Mouse (Mus musculus): ENCODE measurements around the gene Hoxa7.
A peak's percentile ranks its signal among the peaks of the same experiment; 100 is the strongest.

The Hoxa7 gene

GRCm38 (mm10) chr6:52239625-52240388 is 18.2 kb upstream of the Hoxa7 start:
- no peak for DNase-seq (ENCODE audit: low read depth, low spot score)

- peak; percentile 12 for DNase-seq (ENCODE audit: low read depth, low spot score)
Measured at GRCm38 (mm10) chr6:52238976-52239375, 17.3 kb upstream of the Hoxa7 start.

- no peak for DNase-seq (ENCODE audit: low read depth, low spot score)
Measured at GRCm38 (mm10) chr6:52238155-52238545, 16.5 kb upstream of the Hoxa7 start.

GRCm38 (mm10) chr6:52237346-52238154 is 15.9 kb upstream of the Hoxa7 start:
- DNase-seq (ENCODE audit: low read depth, low spot score), result no peak

DNA sequence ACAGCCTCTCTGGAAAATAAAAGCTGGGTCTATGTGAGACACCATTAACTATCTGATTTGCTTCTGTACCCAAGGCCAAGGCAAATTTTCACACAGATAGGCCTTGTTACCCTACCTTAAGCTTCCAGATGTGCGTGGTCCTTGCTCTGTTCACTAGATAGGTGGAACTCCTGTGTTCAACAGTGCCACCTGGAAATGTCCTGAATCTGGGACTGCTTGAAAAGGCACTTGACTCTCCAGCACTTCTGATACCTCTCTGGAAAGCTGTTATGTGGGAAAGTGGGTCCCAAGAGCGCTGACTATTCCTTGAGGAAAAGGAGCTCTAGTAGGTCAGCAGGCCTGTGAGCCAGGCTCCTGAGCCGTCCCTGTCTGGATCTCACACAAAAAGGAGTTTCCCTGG is 15.2 kb upstream of the Hoxa7 start:
- DNase-seq (ENCODE audit: low read depth, low spot score), result no peak

GRCm38 (mm10) chr6:52235866-52236265 is 14.2 kb upstream of the Hoxa7 start:
- no peak for DNase-seq (ENCODE audit: low read depth, low spot score)

GRCm38 (mm10) chr6:52235267-52235666 is 13.6 kb upstream of the Hoxa7 start:
- DNase-seq (ENCODE audit: low read depth, low spot score), result no peak

DNA sequence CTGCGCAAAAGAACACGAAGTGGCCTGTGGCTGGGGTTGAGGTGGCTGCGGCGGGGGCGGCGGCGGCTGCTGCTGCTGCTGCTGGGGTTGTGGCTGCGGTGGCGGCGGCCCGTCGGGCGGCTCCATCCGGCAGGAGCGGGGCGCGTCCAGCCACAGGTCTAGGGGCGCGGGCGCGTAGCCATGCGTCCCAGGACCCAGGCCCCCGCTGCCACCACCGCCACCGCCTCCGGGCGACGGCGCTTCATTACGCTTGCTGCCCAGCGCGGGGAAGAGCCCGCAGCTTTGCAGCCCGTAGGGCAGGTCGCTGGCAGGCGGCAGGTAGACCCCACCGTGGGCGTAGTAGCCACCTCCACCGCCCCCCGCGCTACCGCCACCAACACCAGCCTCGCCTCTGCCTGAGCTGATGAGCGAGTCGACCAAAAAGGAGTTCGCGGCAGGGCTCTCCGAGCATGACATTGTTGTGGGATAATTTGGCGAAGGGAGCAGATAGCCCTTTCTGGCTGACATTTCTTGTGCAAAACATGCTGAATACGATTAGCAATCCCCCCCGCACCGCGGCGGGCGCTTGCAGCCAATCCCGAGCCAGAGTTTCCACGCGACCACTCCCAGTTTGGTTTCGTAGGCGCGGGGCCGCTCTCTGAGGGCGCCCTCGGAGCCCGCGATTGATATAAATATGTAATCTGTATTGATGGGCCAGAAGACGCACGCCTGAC is 12.9 kb upstream of the Hoxa7 start:
- no peak for DNase-seq (ENCODE audit: low read depth, low spot score)

GRCm38 (mm10) chr6:52233546-52234427 is 12.1 kb upstream of the Hoxa7 start:
- DNase-seq (ENCODE audit: low read depth, low spot score), result no peak

- DNase-seq (ENCODE audit: low read depth, low spot score), result no peak
Measured at GRCm38 (mm10) chr6:52232984-52233545, 11.4 kb upstream of the Hoxa7 start.

- no peak for DNase-seq (ENCODE audit: low read depth, low spot score)
Measured at GRCm38 (mm10) chr6:52232568-52232965, 10.9 kb upstream of the Hoxa7 start.

DNA sequence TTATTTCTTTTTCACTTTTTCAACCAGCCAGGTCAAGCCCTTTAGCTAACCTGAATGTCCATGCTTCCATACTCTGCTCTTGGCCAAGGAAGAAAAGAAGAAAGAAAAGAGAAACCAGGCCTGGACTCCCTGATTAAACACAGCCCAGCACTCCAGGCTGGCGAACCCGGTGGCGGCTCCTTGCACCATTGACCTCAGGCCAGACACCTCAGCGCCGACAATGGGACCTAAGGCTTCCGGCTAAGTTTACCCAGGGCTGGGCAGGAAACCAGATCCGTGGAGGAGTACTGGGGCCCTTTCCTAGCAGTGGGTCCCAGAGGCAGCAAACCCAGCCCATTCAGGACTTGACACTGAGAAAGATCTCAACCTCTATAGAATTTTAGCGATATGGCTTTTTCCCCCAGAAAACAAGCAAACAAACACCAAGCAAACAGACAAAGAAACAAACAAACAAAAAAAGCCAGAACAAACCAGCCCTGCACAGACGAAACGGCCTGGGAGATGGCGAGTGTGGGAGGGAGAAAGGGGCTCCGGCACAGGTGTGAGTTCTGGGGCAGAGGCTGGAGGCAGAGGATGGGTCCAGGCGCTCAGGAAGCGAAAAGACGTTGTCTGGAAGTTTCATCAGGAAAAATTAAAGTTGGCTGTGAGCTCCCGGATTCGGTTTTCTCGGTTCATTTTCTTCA is 10.4 kb upstream of the Hoxa7 start:
- DNase-seq (ENCODE audit: low read depth, low spot score), result no peak

DNA sequence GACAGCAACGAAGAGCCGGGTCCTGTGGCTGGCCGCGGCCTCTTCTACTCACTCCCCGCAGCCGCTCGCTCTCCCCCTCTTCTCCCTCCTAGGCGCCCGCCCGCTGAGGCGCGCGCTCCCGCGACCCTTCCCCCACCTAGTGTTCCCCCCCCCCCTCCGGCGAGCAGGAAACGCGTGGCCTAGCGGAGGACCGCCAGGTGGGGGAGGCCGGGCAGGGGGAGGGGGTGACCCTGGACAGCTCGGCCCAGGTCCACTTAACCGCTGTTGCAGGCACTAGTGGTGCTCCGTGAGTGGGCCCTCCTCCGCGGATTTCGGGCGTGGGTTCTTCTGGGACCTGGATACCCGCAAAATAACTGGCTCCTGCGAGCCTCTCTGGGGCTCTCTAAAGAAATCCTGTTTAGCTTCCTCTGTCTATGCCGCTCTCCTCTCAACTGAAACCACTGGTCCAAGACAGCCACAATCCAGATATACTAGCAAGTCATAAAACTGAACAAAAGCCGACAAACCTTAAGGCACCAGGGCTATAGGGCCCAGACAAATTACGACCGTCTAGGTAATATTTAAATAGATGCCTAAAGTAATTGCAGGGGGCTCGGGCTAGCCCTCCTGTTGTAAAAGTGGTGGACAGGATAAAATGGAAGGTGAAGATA is 9.0 kb upstream of the Hoxa7 start, which contains the start of gene Hoxa9:
Gene Hoxa9 (minus strand): TSS at position 574 of the 650 bp plus-strand sequence.
- DNase-seq (ENCODE audit: low read depth, low spot score), result no peak

DNA sequence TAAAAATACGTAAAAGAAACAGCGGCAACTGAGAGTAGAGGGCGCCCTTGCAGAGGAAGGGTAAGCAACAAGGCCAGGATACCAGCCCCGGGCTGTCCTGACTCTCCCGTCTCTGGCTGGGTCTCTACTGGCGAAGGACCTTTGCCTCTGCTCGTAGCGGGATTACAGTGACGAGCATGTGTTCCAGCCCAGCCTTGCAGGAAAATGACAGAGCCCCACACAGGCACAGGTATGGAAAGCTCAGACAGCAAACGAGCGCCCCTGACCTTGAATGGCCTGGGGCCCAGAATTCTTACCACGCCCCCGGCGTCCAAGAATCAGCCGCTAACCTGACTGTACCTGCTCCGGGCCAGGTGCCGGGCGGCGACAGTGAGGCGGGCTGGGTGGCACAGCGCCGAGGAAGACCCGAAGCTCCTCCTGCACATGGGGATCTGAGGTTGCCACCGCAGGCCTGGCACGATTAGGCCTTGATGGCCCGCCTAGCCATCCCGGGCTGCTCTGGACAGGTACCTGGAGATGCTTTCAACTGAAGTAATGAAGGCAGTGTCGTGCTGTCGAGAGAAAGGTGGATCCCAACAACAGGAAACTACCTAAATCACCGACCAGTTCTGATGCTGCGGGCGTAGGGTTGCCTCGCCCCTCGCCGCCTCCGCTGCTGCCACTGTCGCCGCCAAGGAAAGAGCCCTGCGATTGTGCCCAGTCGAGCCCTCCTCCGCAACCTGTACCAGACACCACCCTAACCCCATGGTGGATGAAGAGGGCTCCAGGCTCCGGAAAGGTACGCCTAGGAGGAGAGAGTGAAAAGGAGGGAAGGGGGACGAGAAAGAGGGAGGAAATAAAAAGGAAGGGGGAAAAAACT is 8.1 kb upstream of the Hoxa7 start:
- DNase-seq (ENCODE audit: low read depth, low spot score), result no peak

- no peak for DNase-seq (ENCODE audit: low read depth, low spot score)
Measured at GRCm38 (mm10) chr6:52228475-52229465, 7.1 kb upstream of the Hoxa7 start.

DNA sequence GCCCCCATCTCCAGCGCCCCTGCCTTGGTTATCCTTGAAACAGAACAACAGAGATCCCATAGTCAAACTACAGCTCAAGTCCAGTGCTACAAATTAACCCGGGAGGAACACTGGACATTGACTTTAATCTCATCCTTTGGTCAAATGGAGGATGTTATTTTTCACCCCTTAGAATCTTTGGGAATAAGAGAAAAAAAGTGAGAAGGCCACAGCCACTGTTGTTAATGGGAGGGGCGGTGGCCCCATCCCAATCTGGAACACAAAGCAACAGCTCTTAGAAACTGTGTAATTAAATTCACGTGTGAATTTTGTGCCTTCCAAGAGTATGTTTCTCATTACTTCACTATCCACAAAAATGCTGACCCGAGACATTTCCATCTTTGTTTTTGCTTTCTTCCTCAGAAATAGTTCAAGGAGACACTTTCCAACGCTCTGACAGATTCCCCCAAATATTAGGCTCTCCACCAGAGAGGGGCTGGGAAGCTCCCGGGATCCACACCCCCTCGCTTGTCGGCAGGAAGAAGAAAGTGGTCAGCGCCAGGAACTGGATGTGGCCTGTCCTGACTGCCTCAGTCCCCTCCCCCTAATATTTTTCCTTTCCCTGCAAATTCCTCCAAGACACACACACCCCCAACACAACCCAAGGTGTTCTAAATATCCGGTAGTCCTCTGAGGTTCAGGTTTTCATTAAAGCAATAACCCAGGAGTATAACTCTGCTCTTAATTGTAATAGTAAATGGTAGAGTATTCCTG is 6.0 kb upstream of the Hoxa7 start:
- no peak for DNase-seq (ENCODE audit: low read depth, low spot score)
